Mouse (Mus musculus): Measurements from ENCODE around the gene Ccdc57. TPM values are rescaled to one million over a fixed set of nuclear protein-coding genes. Genes with fewer than 3 reads are reported as not detected.
"Not testable (repeated sequence)": the region's sequence is repeated elsewhere in the genome, so short reads cannot be mapped to it uniquely, and the experiment has no call there.

Gene Ccdc57
- polyA plus RNA-seq, 1 experiment from 2014 or later = 1.6 TPM

DNA sequence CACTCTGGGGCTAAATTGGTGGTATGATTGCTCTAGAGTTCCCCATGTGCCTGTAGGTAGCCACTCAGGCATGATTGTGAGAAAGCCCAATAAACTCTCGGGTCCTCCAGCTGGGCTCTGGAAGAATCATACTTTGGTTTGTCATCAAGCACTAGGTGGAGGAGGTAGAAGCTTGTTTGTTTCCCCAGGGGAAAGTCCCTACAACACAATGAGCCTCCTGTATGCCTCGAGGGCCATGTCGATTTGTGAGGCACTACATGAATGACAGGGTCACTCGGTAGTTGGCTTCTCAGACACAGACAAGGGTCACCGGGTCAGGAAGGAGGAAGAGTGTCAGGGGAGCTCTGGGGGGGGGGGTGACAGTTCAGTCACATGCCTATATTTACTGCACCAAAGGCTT, 46.2 kb downstream of the Ccdc57 start:
- ATAC-seq (ENCODE audit: low read depth) = no peak
- Histone ChIP-seq H3K9me3 (replicated peaks; ENCODE audit: control insufficient read depth, low read length) (peaks cover 5% of the 10 kb centered on the region), H3K36me3 (ENCODE audit: control insufficient read depth, insufficient read depth) (peaks cover 5% of the 10 kb centered on the region; the same call in 1 of the 2 replicates), H3K27ac (ENCODE audit: low read length) (no peak overlapping the region), H3K27me3 (ENCODE audit: control insufficient read depth, insufficient read depth, low read depth, low read length) (no peaks in the 10 kb centered on the region), H3K4me3 (ENCODE audit: low read depth, low read length) (no peak overlapping the region), H3K4me2 (ENCODE audit: low read depth, low read length) (no peak overlapping the region), H3K4me1 (ENCODE audit: control insufficient read depth, low read depth, low read length) (no peaks in the 10 kb centered on the region), H3K9ac (ENCODE audit: low read depth, low read length) (no peak overlapping the region)
- WGBS (ENCODE audit: insufficient replicate concordance) = 74% methylated on average over 5 of the region's 5 CpGs

GRCm38 (mm10) chr11:120883601-120884000, 49.1 kb downstream of the Ccdc57 start:
- Histone ChIP-seq H3K4me2 (ENCODE audit: low read depth, low read length) (no peak overlapping the region), H3K9ac (ENCODE audit: low read depth, low read length) (no peak overlapping the region), H3K4me1 (ENCODE audit: control insufficient read depth, low read depth, low read length) (no peaks in the 10 kb centered on the region), H3K4me3 (ENCODE audit: low read depth, low read length) (no peak overlapping the region), H3K27me3 (ENCODE audit: control insufficient read depth, insufficient read depth, low read depth, low read length) (no peaks in the 10 kb centered on the region), H3K27ac (ENCODE audit: low read length) (no peak overlapping the region), H3K9me3 (replicated peaks; ENCODE audit: control insufficient read depth, low read length) (peaks cover 5% of the 10 kb centered on the region), H3K36me3 (ENCODE audit: control insufficient read depth, insufficient read depth) (peaks cover 5% of the 10 kb centered on the region; the same call in 1 of the 2 replicates)
- WGBS (ENCODE audit: insufficient replicate concordance) = 72% methylated on average over 3 of the region's 3 CpGs
- no peak for ATAC-seq (ENCODE audit: low read depth)

- Histone ChIP-seq H3K27ac (ENCODE audit: low read length) (no peak overlapping the region), H3K4me3 (ENCODE audit: low read depth, low read length) (no peak overlapping the region), H3K36me3 (ENCODE audit: control insufficient read depth, insufficient read depth) (peaks cover 4% of the 10 kb centered on the region; the same call in 1 of the 2 replicates), H3K9me3 (replicated peaks; ENCODE audit: control insufficient read depth, low read length) (peaks cover 5% of the 10 kb centered on the region), H3K4me2 (ENCODE audit: low read depth, low read length) (no peak overlapping the region), H3K9ac (ENCODE audit: low read depth, low read length) (no peak overlapping the region), H3K27me3 (ENCODE audit: control insufficient read depth, insufficient read depth, low read depth, low read length) (no peaks in the 10 kb centered on the region), H3K4me1 (ENCODE audit: control insufficient read depth, low read depth, low read length) (no peaks in the 10 kb centered on the region)
- ATAC-seq (ENCODE audit: low read depth) = no peak
- 74% methylated on average over 4 of the region's 4 CpGs for WGBS (ENCODE audit: insufficient replicate concordance)
Measured at GRCm38 (mm10) chr11:120882931-120883330, 49.7 kb downstream of the Ccdc57 start.

GRCm38 (mm10) chr11:120873206-120873605, 59.5 kb downstream of the Ccdc57 start:
- no peaks in the 10 kb centered on the region for H3K27me3 ChIP-seq (ENCODE audit: control insufficient read depth, insufficient read depth, low read depth, low read length)
- WGBS (ENCODE audit: insufficient replicate concordance) = 70% methylated on average over 6 of the region's 6 CpGs
- H3K4me1 ChIP-seq (ENCODE audit: control insufficient read depth, low read depth, low read length) = no peaks in the 10 kb centered on the region; the same call in 1 of the 2 replicates
- no peak overlapping the region for H3K27ac ChIP-seq (ENCODE audit: low read length)
- H3K4me3 ChIP-seq (ENCODE audit: low read depth, low read length) = no peak overlapping the region
- no peaks in the 10 kb centered on the region for H3K36me3 ChIP-seq (ENCODE audit: control insufficient read depth, insufficient read depth)
- ATAC-seq (ENCODE audit: low read depth) = no peak
- no peaks in the 10 kb centered on the region for H3K9me3 ChIP-seq (replicated peaks; ENCODE audit: control insufficient read depth, low read length)
- H3K4me2 ChIP-seq (ENCODE audit: low read depth, low read length) = no peak overlapping the region
- H3K9ac ChIP-seq (ENCODE audit: low read depth, low read length) = no peak overlapping the region; the same call in 1 of the 2 replicates

DNA sequence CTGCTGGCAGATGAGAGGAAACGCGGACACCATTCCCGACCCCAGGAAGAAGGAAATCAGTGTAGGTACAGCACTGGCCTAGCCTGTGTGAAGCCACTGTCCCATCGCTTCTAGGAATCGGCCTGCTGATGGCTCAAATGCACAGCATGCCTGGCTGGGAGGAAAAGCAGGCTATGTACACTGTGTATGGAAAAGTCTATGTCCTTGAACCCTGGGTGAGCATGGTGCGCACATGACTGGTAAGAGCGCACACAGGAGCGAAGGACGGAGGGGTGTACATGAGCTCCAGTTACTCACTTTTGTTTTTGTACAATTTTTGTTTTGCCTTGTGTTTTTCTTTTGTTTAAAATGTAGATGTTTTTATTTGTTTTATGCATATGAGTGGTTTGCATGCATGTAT, 61.2 kb downstream of the Ccdc57 start:
- H3K27ac ChIP-seq (ENCODE audit: low read length) = no peak overlapping the region
- 80% methylated on average over 9 of the region's 9 CpGs for WGBS (ENCODE audit: insufficient replicate concordance)
- H3K9me3 ChIP-seq (replicated peaks; ENCODE audit: control insufficient read depth, low read length) = no peaks in the 10 kb centered on the region
- H3K9ac ChIP-seq (ENCODE audit: low read depth, low read length) = no peak overlapping the region
- peak; percentile 61 for ATAC-seq (ENCODE audit: low read depth)
- no peak overlapping the region for H3K4me2 ChIP-seq (ENCODE audit: low read depth, low read length)
- no peak overlapping the region for H3K4me3 ChIP-seq (ENCODE audit: low read depth, low read length)
- no peaks in the 10 kb centered on the region; the same call in 1 of the 2 replicates for H3K4me1 ChIP-seq (ENCODE audit: control insufficient read depth, low read depth, low read length)
- H3K27me3 ChIP-seq (ENCODE audit: control insufficient read depth, insufficient read depth, low read depth, low read length) = no peaks in the 10 kb centered on the region
- H3K36me3 ChIP-seq (ENCODE audit: control insufficient read depth, insufficient read depth) = no peaks in the 10 kb centered on the region

- Histone ChIP-seq H3K4me3 (ENCODE audit: low read depth, low read length) (no peak overlapping the region), H3K4me1 (ENCODE audit: control insufficient read depth, low read depth, low read length) (no peaks in the 10 kb centered on the region), H3K4me2 (ENCODE audit: low read depth, low read length) (no peak overlapping the region), H3K9ac (ENCODE audit: low read depth, low read length) (no peak overlapping the region), H3K36me3 (ENCODE audit: control insufficient read depth, insufficient read depth) (no peaks in the 10 kb centered on the region), H3K27me3 (ENCODE audit: control insufficient read depth, insufficient read depth, low read depth, low read length) (no peaks in the 10 kb centered on the region), H3K9me3 (replicated peaks; ENCODE audit: control insufficient read depth, low read length) (no peaks in the 10 kb centered on the region), H3K27ac (ENCODE audit: low read length) (no peak overlapping the region)
- 77% methylated on average over 1 of the region's 1 CpGs for WGBS (ENCODE audit: insufficient replicate concordance)
- ATAC-seq (ENCODE audit: low read depth) = no peak
Measured at GRCm38 (mm10) chr11:120865816-120866215, 66.9 kb downstream of the Ccdc57 start.

DNA sequence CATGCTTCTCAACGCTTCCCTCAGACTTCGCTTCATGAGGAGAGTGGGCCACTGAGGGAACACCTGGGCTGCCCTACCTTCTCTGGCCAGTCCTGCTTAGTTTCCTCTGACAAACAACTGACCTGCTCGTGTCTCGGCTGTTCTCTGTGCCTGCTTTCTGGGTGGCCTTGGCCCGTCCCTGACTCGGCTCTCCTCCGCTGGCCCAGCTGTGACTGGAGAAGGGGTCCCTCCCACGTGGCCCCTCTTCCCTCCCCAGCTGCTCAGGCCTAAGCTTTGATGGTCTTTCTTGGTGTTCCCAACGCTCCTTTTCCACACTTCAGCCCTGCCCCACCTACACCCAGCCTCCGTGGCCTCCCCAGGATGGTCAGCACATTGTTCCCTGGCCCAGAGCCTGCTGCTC, 69.9 kb downstream of the Ccdc57 start:
- Histone ChIP-seq H3K27me3 (ENCODE audit: control insufficient read depth, insufficient read depth, low read depth, low read length) (no peaks in the 10 kb centered on the region), H3K36me3 (ENCODE audit: control insufficient read depth, insufficient read depth) (no peaks in the 10 kb centered on the region), H3K4me3 (ENCODE audit: low read depth, low read length) (no peak overlapping the region), H3K4me1 (ENCODE audit: control insufficient read depth, low read depth, low read length) (no peaks in the 10 kb centered on the region), H3K9me3 (replicated peaks; ENCODE audit: control insufficient read depth, low read length) (no peaks in the 10 kb centered on the region), H3K4me2 (ENCODE audit: low read depth, low read length) (no peak overlapping the region), H3K27ac (ENCODE audit: low read length) (no peak overlapping the region), H3K9ac (ENCODE audit: low read depth, low read length) (no peak overlapping the region)
- ATAC-seq (ENCODE audit: low read depth) = no peak
- WGBS (ENCODE audit: insufficient replicate concordance) = 75% methylated on average over 10 of the region's 10 CpGs

DNA sequence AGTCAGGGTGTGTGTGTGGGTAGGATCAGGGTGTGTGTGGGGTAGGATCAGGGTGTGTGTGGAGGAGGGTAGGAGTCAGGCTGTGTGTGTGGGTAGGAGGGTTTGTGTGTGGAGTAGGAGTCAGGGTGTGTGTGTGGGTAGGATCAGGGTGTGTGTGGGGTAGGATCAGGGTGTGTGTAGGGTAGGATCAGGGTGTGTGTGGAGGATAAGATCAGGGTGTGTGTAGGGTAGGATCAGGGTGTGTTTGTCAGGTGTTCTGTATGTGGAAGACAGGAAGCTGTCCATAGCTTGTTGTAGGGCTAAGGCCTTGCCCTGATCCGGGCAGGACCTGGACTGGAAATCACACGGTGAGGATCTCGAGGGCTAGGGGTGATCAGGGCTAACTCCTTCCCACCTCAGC, 76.7 kb downstream of the Ccdc57 start:
- peak; percentile 56 for ATAC-seq (ENCODE audit: low read depth)
- 90% methylated on average over 3 of the region's 3 CpGs for whole genome bisulfite sequencing (ENCODE audit: insufficient replicate concordance)
- not testable (repeated sequence) for H3K4me2 ChIP-seq (ENCODE audit: low read depth, low read length); H3K9ac ChIP-seq (ENCODE audit: low read depth, low read length); H3K4me3 ChIP-seq (ENCODE audit: low read depth, low read length); H3K27me3 ChIP-seq (ENCODE audit: control insufficient read depth, insufficient read depth, low read depth, low read length); H3K27ac ChIP-seq (ENCODE audit: low read length); H3K9me3 ChIP-seq (replicated peaks; ENCODE audit: control insufficient read depth, low read length); H3K36me3 ChIP-seq (ENCODE audit: control insufficient read depth, insufficient read depth)
- peaks cover 22% of the 10 kb centered on the region for H3K4me1 ChIP-seq (ENCODE audit: control insufficient read depth, low read depth, low read length)

DNA sequence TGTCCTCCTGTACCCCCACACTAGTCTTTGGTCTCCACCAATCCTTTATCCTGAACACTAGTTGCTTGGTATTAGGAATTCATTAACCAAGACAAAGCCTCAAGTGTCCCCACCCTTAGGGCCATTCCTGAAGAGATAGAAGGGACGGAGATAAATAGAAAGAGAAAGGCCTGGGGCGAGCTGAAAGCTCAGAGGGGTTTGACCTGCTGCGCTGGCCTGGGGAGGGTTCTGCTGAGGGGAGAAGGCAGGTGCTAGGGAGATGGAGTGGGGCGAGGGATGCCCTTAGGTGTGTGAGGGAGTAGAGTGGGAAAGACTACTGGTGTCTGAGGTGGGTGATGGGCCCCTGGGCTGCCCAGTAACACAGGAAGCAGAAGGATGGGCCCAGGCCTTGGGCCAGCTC, 78.9 kb downstream of the Ccdc57 start:
- Histone ChIP-seq H3K27me3 (ENCODE audit: control insufficient read depth, insufficient read depth, low read depth, low read length) (no peaks in the 10 kb centered on the region), H3K9ac (ENCODE audit: low read depth, low read length) (no peak overlapping the region), H3K4me1 (ENCODE audit: control insufficient read depth, low read depth, low read length) (peaks cover 26% of the 10 kb centered on the region), H3K27ac (ENCODE audit: low read length) (no peak overlapping the region), H3K36me3 (ENCODE audit: control insufficient read depth, insufficient read depth) (no peaks in the 10 kb centered on the region), H3K9me3 (replicated peaks; ENCODE audit: control insufficient read depth, low read length) (no peaks in the 10 kb centered on the region), H3K4me2 (ENCODE audit: low read depth, low read length) (no peak overlapping the region), H3K4me3 (ENCODE audit: low read depth, low read length) (no peak overlapping the region)
- no peak for ATAC-seq (ENCODE audit: low read depth)
- 79% methylated on average over 4 of the region's 4 CpGs for WGBS (ENCODE audit: insufficient replicate concordance)

Measured in liver, embryonic 16.5 days (tissue).